Mouse (Mus musculus): Measurements from ENCODE around the gene Gzmm. TPM values are rescaled to one million over a fixed set of nuclear protein-coding genes. Genes with fewer than 3 reads are reported as not detected.

Gzmm gene
- polyA plus RNA-seq, 1 experiment from 2014 or later, result 0.15 TPM

DNA sequence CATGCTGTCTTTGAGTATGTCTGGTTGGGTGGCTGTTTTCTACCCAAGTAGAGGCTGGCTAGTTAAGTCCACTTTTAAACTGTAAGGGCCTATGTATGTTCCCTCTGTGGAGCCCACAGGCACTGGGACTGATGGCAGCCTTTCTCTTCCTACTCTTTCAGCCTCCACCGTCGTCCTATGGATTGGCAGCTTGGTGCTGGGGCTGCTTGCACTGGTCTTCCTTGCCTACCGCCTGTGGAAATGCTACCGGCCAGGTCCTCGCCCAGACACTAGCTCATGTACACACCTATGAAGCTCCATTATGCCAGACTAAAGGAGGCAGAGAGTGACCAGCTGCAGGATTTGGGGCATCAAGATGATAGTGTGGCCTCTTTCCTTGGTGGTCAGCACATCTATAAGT lies 20.7 kb upstream of the Gzmm start:
- Histone ChIP-seq H3K36me3 (replicated peaks) (no peaks in the 10 kb centered on the region; the same call in 1 of the 2 replicates), H3K27ac (replicated peaks) (no peak overlapping the region), H3K4me1 (replicated peaks) (peaks cover 33% of the 10 kb centered on the region), H3K4me2 (no peak overlapping the region), H3K9ac (no peak overlapping the region), H3K27me3 (peaks cover 5% of the 10 kb centered on the region; the same call in 1 of the 2 replicates), H3K9me3 (replicated peaks) (no peaks in the 10 kb centered on the region), H3K4me3 (replicated peaks) (no peak overlapping the region)
- no peak for ATAC-seq (ENCODE audit: insufficient read depth)
- 64% methylated on average over 5 of the region's 5 CpGs for WGBS (ENCODE audit: insufficient replicate concordance)

GRCm38 (mm10) chr10:79668771-79669575 lies 19.8 kb upstream of the Gzmm start, which contains the start of gene Tpgs1:
Gene Tpgs1, plus strand, starts transcription at chr10:79669369.
- no peaks in the 10 kb centered on the region for H3K9me3 ChIP-seq (replicated peaks)
- H3K4me3 ChIP-seq (replicated peaks), result peak within 1 kb of the TSS; percentile 96
- peak within 1 kb of the TSS; percentile 88 for H3K4me2 ChIP-seq
- WGBS (ENCODE audit: insufficient replicate concordance), result 1% methylated on average over 45 of the region's 45 CpGs
- peak within 1 kb of the TSS; percentile 80 for H3K9ac ChIP-seq
- H3K36me3 ChIP-seq (replicated peaks), result no peaks in the 10 kb centered on the region; the same call in 1 of the 2 replicates
- peaks cover 33% of the 10 kb centered on the region for H3K4me1 ChIP-seq (replicated peaks)
- peaks cover 5% of the 10 kb centered on the region; the same call in 1 of the 2 replicates for H3K27me3 ChIP-seq
- H3K27ac ChIP-seq (replicated peaks), result peak within 1 kb of the TSS; percentile 88
- ATAC-seq (ENCODE audit: insufficient read depth), result peak; percentile 80

GRCm38 (mm10) chr10:79669576-79670057 lies 19.2 kb upstream of the Gzmm start:
- Histone ChIP-seq H3K9ac (peak overlapping the region; percentile 80), H3K27ac (replicated peaks) (peak overlapping the region; percentile 88), H3K9me3 (replicated peaks) (no peaks in the 10 kb centered on the region), H3K27me3 (peaks cover 5% of the 10 kb centered on the region; the same call in 1 of the 2 replicates), H3K4me1 (replicated peaks) (peaks cover 33% of the 10 kb centered on the region), H3K36me3 (replicated peaks) (no peaks in the 10 kb centered on the region; the same call in 1 of the 2 replicates), H3K4me2 (peak overlapping the region; percentile 88), H3K4me3 (replicated peaks) (peak overlapping the region; percentile 96)
- under 1% methylated on average over 47 of the region's 47 CpGs for WGBS (ENCODE audit: insufficient replicate concordance)
- ATAC-seq (ENCODE audit: insufficient read depth), result peak; percentile 45

- Histone ChIP-seq H3K4me2 (peak overlapping the region; percentile 88), H3K27ac (replicated peaks) (peak overlapping the region; percentile 88), H3K36me3 (replicated peaks) (no peaks in the 10 kb centered on the region; the same call in 1 of the 2 replicates), H3K9ac (peak overlapping the region; percentile 80), H3K9me3 (replicated peaks) (no peaks in the 10 kb centered on the region), H3K4me3 (replicated peaks) (peak overlapping the region; percentile 96), H3K27me3 (peaks cover 5% of the 10 kb centered on the region; the same call in 1 of the 2 replicates), H3K4me1 (replicated peaks) (peaks cover 33% of the 10 kb centered on the region)
- peak; percentile 10; the same call in 1 of the 2 replicates for ATAC-seq (ENCODE audit: insufficient read depth)
- WGBS (ENCODE audit: insufficient replicate concordance), result 31% methylated on average over 15 of the region's 15 CpGs
Observed at GRCm38 (mm10) chr10:79670071-79670888, 18.5 kb upstream of the Gzmm start.

DNA sequence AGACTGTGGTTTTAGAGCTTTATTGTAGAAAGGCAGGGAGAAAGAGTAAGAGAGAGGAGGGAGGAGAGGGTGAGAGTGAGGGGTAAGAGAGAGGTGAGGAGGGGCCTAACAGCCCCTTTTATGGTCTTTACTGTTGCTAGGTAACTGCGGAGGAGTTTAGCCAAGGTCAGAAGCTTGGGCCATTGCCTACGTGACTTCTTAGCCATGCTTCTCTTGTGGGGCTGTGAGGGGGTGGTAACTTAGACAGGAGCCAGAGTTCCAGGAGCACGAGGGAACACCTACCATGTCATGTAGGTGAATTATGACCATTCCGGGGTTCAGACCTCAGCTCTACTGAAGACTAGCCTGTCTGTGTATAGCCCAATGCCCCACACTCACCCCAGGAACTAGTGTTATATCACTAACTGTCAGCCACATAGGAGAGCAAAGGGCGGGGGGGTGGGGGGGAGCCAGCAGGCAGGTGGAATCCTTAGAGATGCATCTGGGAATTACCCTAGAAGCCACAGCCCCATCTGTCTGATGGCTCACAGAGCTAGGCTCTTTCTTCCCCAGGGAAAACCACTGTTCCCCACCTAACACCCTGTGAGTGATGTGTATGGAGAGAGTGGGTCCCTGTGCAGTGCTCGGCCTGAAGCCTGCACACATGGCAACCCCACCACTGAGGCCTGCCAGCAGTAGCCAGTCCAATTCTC lies 17.3 kb upstream of the Gzmm start:
- no peak overlapping the region for H3K27ac ChIP-seq (replicated peaks)
- H3K4me2 ChIP-seq, result no peak overlapping the region

DNA sequence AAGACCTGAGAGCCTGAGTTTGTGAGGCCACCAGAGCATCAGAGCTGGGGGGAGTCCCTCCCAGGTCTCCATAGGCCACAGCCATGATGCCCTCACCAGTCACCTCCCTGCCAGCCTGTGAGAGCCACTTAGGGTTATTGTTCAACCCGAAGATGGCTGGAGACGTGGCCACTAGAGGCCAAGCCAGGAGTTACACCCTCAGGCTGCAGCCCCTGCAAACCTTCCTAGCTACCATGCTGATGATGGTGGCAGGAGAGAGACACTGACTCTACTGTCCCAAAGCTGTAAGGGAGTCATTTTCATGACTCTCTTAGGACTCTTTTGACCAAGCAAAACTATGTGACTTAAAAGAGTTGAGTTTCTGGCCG lies 16.7 kb upstream of the Gzmm start:
- no peak overlapping the region for H3K9ac ChIP-seq
- no peaks in the 10 kb centered on the region for H3K9me3 ChIP-seq (replicated peaks)
- H3K4me2 ChIP-seq, result no peak overlapping the region
- H3K27ac ChIP-seq (replicated peaks), result no peak overlapping the region
- peaks cover 33% of the 10 kb centered on the region for H3K4me1 ChIP-seq (replicated peaks)
- H3K36me3 ChIP-seq (replicated peaks), result no peaks in the 10 kb centered on the region; the same call in 1 of the 2 replicates
- ATAC-seq (ENCODE audit: insufficient read depth), result no peak
- H3K4me3 ChIP-seq (replicated peaks), result no peak overlapping the region
- H3K27me3 ChIP-seq, result peaks cover 5% of the 10 kb centered on the region; the same call in 1 of the 2 replicates
- 57% methylated on average over 3 of the region's 3 CpGs for WGBS (ENCODE audit: insufficient replicate concordance)

More for the DNA sequence above, 17.3 kb upstream of the Gzmm start:
- 55% methylated on average over 6 of the region's 6 CpGs for WGBS (ENCODE audit: insufficient replicate concordance)
- Histone ChIP-seq H3K4me3 (replicated peaks) (no peak overlapping the region), H3K9me3 (replicated peaks) (no peaks in the 10 kb centered on the region), H3K9ac (no peak overlapping the region), H3K36me3 (replicated peaks) (no peaks in the 10 kb centered on the region; the same call in 1 of the 2 replicates), H3K4me1 (replicated peaks) (peaks cover 33% of the 10 kb centered on the region), H3K27me3 (peaks cover 5% of the 10 kb centered on the region; the same call in 1 of the 2 replicates)
- no peak for ATAC-seq (ENCODE audit: insufficient read depth)

DNA sequence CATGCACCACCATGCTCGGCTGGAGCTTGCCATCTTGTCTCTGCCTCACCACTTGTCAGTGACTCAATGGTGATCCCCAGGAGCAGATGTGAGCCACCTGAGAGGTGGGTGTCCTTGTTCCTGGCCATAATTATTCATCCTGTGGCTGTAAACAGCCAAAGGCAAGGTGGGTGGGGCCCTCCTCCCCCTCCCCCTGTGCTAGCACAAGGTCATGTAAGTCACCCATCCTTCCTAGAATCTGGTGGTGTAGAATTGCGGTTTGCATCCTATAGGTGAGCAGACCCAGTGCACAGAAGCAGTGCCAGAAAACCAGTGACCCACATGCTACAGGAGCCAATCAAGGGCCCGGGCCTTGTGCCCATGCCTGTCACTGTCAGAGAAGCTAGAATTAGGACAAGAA lies 15.8 kb upstream of the Gzmm start:
- peaks cover 32% of the 10 kb centered on the region for H3K4me1 ChIP-seq (replicated peaks)
- WGBS (ENCODE audit: insufficient replicate concordance), result 80% methylated on average over 3 of the region's 3 CpGs
- no peak overlapping the region for H3K4me3 ChIP-seq (replicated peaks)
- H3K27ac ChIP-seq (replicated peaks), result no peak overlapping the region
- H3K9ac ChIP-seq, result no peak overlapping the region
- H3K9me3 ChIP-seq (replicated peaks), result no peaks in the 10 kb centered on the region
- H3K27me3 ChIP-seq, result peaks cover 2% of the 10 kb centered on the region; the same call in 1 of the 2 replicates
- no peaks in the 10 kb centered on the region; the same call in 1 of the 2 replicates for H3K36me3 ChIP-seq (replicated peaks)
- H3K4me2 ChIP-seq, result no peak overlapping the region
- ATAC-seq (ENCODE audit: insufficient read depth), result no peak

GRCm38 (mm10) chr10:79675346-79676035 lies 13.3 kb upstream of the Gzmm start:
- H3K36me3 ChIP-seq (replicated peaks), result no peaks in the 10 kb centered on the region; the same call in 1 of the 2 replicates
- no peak overlapping the region for H3K27ac ChIP-seq (replicated peaks)
- 72% methylated on average over 44 of the region's 44 CpGs for WGBS (ENCODE audit: insufficient replicate concordance)
- no peak for ATAC-seq (ENCODE audit: insufficient read depth)
- H3K9ac ChIP-seq, result no peak overlapping the region
- H3K9me3 ChIP-seq (replicated peaks), result no peaks in the 10 kb centered on the region
- H3K4me3 ChIP-seq (replicated peaks), result no peak overlapping the region
- H3K27me3 ChIP-seq, result no peaks in the 10 kb centered on the region; the same call in 1 of the 2 replicates
- peaks cover 23% of the 10 kb centered on the region for H3K4me1 ChIP-seq (replicated peaks)
- H3K4me2 ChIP-seq, result no peak overlapping the region

DNA sequence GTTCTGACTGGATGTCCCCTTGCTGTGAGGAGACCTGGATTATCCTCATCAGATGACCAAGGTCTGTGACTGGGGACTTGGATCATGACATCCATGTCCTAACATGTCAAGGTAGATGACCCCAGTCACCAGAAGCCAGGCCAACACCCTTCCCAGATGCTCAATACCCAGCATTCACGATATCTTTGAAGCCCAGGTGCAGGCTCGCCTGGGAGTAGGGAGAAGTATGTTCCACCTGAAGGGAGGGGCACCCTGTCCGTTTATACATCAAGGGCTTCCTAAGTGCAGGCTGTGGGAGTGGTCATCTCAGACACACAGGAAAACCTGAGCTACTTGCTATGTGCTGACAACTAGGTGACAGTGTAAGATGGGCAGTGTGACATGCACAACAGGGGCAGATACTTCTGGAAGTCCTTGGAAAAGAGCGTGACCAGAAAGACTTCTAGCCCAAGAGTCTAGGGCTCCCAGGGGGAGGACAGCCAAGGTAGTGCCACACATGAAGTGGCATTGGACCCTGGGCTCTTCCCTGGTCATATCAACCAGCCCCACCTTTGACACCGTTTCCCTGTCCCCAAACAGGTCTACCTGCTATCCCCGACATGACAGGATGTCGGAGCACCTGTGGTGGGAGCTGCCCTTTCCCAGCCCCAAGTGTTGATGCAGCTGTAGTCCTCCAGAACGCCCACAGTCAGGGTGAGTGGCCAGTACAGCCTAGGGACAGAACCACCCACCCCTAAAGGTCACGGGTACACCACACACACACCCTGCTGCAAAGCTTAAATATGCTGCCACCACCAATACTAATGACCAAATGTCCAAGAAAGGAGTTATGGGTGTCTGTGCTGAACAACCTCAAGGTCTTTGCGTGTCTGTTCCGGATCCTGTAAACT lies 8.0 kb upstream of the Gzmm start:
- Histone ChIP-seq H3K36me3 (replicated peaks) (peaks cover 24% of the 10 kb centered on the region), H3K27me3 (no peaks in the 10 kb centered on the region; the same call in 1 of the 2 replicates), H3K4me3 (replicated peaks) (peak overlapping the region; percentile 72), H3K4me1 (replicated peaks) (peaks cover 45% of the 10 kb centered on the region), H3K4me2 (peak overlapping the region; percentile 89), H3K27ac (replicated peaks) (peak overlapping the region; percentile 99), H3K9ac (peak overlapping the region; percentile 84), H3K9me3 (replicated peaks) (no peaks in the 10 kb centered on the region)
- WGBS (ENCODE audit: insufficient replicate concordance), result 28% methylated on average over 11 of the region's 11 CpGs
- peak; percentile 2; the same call in 1 of the 2 replicates for ATAC-seq (ENCODE audit: insufficient read depth)

Measured in liver, embryonic 15.5 days (tissue).